In genomic region chr3:108588446-108588845, GRCm38 (mm10) we compare ENCODE assay signal across 1 mouse cellular context.
TF ChIP-seq lines count a peak whose summit lies in the region.

No protein-coding gene starts in this region.

TF ChIP-seq in MEL, 35 proteins besides CTCF, POLR2A, EP300 and RAD21 (continued from another document):
- TF ChIP-seq POLR2AphosphoS5 (IDR thresholded peaks at IDR 0.05; ENCODE audit: borderline replicate concordance, low read depth, low read length) (no peak), JUND (IDR thresholded peaks at IDR 0.05; ENCODE audit: low read depth, low read length) (no peak), ZC3H11A (IDR thresholded peaks at IDR 0.05; ENCODE audit: low read depth, low read length) (no peak), USF1 (IDR thresholded peaks at IDR 0.05; ENCODE audit: low read depth, low read length) (no peak), CHD2 (IDR thresholded peaks at IDR 0.05; ENCODE audit: low read length) (no peak), RCOR1 (IDR thresholded peaks at IDR 0.05; ENCODE audit: low read depth, low read length) (no peak), ZKSCAN1 (IDR thresholded peaks at IDR 0.05; ENCODE audit: low read depth, low read length) (no peak), ELF1 (IDR thresholded peaks at IDR 0.05; ENCODE audit: low read depth, low read length) (no peak)
